Mouse (Mus musculus): ENCODE data around the gene Slc6a6. TPM values are rescaled to one million over a fixed set of nuclear protein-coding genes. Genes with fewer than 3 reads are reported as not detected.

Gene Slc6a6
- polyA plus RNA-seq, 1 experiment from 2014 or later = 47.0 TPM

DNA sequence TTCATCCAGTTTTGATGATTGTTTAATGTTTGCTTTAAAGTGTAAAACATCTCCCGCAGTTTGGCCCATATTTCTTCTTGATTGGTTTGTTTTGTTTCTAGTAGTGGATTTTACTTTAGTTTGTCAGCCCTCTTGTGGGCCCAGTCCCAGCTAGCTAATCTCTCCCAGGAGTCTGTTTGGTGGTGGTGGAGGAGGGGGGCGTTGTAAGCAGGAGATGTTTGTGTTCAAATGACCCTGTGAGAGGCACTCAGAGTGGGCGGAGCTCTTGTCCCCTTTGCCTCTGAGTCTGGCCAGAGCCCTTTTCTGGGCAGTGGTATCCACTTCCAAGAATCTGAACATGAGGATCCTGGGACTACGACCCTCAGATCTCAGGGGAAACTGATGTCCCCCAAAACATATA is 60.0 kb downstream of the Slc6a6 start:
- WGBS = 70% methylated on average over 4 of the region's 4 CpGs
- H3K36me3 ChIP-seq (replicated peaks) = peaks cover 86% of the 10 kb centered on the region
- no peak overlapping the region for H3K27ac ChIP-seq
- no peak overlapping the region for H3K4me3 ChIP-seq
- DNase-seq (ENCODE audit: extremely low spot score, low spot score) = no peak
- H3K9me3 ChIP-seq = no peaks in the 10 kb centered on the region
- H3K4me1 ChIP-seq = peaks cover 16% of the 10 kb centered on the region
- H3K27me3 ChIP-seq (ENCODE audit: poor library complexity, severe bottlenecking) = no peaks in the 10 kb centered on the region

GRCm38 (mm10) chr6:91745246-91745645 is 61.4 kb downstream of the Slc6a6 start:
- no peaks in the 10 kb centered on the region for H3K27me3 ChIP-seq (ENCODE audit: poor library complexity, severe bottlenecking)
- no peak overlapping the region for H3K27ac ChIP-seq
- no peak overlapping the region for H3K4me3 ChIP-seq
- no peaks in the 10 kb centered on the region for H3K9me3 ChIP-seq
- no peak for DNase-seq (ENCODE audit: extremely low spot score, low spot score)
- 84% methylated on average over 3 of the region's 3 CpGs for WGBS
- peaks cover 16% of the 10 kb centered on the region for H3K4me1 ChIP-seq
- H3K36me3 ChIP-seq (replicated peaks) = peaks cover 86% of the 10 kb centered on the region

DNA sequence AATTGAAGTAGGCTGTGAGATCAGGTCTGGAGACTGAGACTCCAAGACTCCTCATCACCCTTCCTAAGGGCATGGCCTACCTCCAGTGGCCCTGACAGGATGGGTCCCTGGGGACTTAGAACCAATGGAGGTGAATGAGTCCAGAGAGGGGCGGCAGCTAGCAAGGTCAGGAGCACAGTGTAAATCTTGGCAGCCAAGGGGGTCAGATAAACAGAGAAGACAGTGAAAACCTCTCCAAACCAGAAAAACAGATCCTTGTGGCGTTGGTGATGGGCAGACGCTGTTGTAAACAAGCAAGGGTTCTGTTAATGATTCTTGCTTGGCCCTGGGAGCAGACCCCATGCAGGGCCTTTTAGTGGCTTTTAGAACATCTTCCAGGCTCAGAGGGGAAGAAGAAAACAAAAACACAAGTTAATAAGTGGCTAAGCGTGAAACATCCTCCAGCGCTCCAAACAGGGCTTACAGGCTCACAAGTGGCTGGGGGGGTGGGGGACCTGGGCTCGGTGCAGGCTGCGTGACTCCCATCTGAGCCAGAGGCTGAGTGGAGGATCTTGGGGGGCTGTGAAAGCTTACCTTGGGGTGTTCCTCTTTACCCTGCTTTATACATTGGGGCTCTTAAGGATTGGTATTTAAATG is 62.2 kb downstream of the Slc6a6 start:
- H3K4me1 ChIP-seq = peaks cover 16% of the 10 kb centered on the region
- WGBS = 74% methylated on average over 7 of the region's 7 CpGs
- peaks cover 86% of the 10 kb centered on the region for H3K36me3 ChIP-seq (replicated peaks)
- no peak overlapping the region for H3K4me3 ChIP-seq
- H3K9me3 ChIP-seq = no peaks in the 10 kb centered on the region
- DNase-seq (ENCODE audit: extremely low spot score, low spot score) = no peak
- H3K27ac ChIP-seq = no peak overlapping the region
- H3K27me3 ChIP-seq (ENCODE audit: poor library complexity, severe bottlenecking) = no peaks in the 10 kb centered on the region

- WGBS = 76% methylated on average over 5 of the region's 5 CpGs
- no peak for DNase-seq (ENCODE audit: extremely low spot score, low spot score)
- Histone ChIP-seq H3K4me1 (peaks cover 16% of the 10 kb centered on the region), H3K27ac (no peak overlapping the region), H3K4me3 (no peak overlapping the region), H3K9me3 (no peaks in the 10 kb centered on the region), H3K36me3 (replicated peaks) (peaks cover 86% of the 10 kb centered on the region), H3K27me3 (ENCODE audit: poor library complexity, severe bottlenecking) (no peaks in the 10 kb centered on the region)
Observed at GRCm38 (mm10) chr6:91746776-91747175, 62.9 kb downstream of the Slc6a6 start.

DNA sequence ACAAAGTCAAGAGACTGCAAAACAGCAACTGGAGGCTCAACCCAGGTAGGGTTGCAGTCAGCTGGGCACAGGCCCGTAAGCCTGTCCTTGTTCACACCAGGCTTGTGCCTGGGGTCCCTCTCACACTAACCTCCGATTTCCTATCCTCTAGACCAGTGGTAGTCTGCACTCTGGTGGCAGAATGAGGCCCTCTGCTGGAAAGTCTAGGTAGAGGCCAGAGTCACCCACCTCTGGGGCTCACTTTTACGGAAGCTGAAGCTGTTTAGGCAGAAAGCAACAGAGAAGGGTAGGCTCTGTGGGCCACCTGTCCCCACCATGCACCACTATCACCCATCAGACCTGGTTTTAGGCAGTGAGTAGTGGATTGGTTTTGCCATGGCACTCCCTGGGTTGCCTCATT is 67.1 kb downstream of the Slc6a6 start:
- Histone ChIP-seq H3K27ac (no peak overlapping the region), H3K36me3 (replicated peaks) (peaks cover 92% of the 10 kb centered on the region), H3K27me3 (ENCODE audit: poor library complexity, severe bottlenecking) (no peaks in the 10 kb centered on the region), H3K4me1 (peaks cover 23% of the 10 kb centered on the region), H3K9me3 (no peaks in the 10 kb centered on the region), H3K4me3 (no peak overlapping the region)
- WGBS = 79% methylated on average over 3 of the region's 3 CpGs
- no peak for DNase-seq (ENCODE audit: extremely low spot score, low spot score)

DNA sequence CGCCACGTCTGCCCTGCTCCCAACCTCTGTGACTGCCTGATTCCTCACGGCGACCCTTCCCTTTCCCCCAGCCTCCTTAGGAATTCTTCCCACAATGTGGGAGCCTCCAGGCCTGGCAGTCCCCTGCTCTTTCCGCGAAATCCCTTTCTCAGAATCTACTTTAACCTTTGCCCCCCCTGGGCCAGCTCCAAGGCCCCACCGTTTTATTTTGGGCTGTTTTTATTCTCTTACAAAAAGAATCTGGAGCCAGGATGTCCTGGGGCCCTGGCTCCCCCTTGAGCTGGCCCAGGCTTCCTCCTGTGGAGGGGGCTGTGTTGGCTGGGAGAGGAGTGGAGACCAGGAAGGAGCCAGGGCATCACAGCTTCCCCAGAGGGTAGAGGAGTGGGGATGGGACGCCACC is 69.0 kb downstream of the Slc6a6 start:
- DNase-seq (ENCODE audit: extremely low spot score, low spot score) = no peak
- WGBS = 70% methylated on average over 8 of the region's 8 CpGs
- no peak overlapping the region for H3K27ac ChIP-seq
- no peak overlapping the region for H3K4me3 ChIP-seq
- no peaks in the 10 kb centered on the region for H3K9me3 ChIP-seq
- H3K36me3 ChIP-seq (replicated peaks) = peaks cover 92% of the 10 kb centered on the region
- H3K4me1 ChIP-seq = peaks cover 15% of the 10 kb centered on the region; the same call in 1 of the 2 replicates
- H3K27me3 ChIP-seq (ENCODE audit: poor library complexity, severe bottlenecking) = no peaks in the 10 kb centered on the region

GRCm38 (mm10) chr6:91754098-91754497 is 70.2 kb downstream of the Slc6a6 start:
- H3K27ac ChIP-seq = no peak overlapping the region
- whole genome bisulfite sequencing = 75% methylated on average over 6 of the region's 6 CpGs

DNA sequence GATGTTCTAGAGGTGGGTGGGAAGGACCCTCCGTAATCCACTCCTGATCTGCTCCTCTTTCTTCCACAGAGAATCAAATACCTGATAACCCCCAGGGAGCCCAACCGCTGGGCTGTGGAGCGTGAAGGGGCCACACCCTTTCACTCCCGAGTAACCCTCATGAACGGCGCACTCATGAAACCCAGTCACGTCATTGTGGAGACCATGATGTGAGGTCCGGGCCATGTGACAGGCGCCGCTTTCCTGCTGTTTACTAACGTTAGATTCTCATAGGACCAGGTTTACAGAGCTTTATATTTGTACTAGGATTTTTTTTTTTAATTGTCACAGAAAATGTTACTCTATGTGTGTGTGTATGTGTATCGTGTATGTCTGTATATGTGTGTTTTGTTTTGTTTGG is 71.0 kb downstream of the Slc6a6 start:
- Histone ChIP-seq H3K4me1 (peaks cover 15% of the 10 kb centered on the region; the same call in 1 of the 2 replicates), H3K27ac (no peak overlapping the region), H3K4me3 (no peak overlapping the region), H3K9me3 (no peaks in the 10 kb centered on the region), H3K27me3 (ENCODE audit: poor library complexity, severe bottlenecking) (no peaks in the 10 kb centered on the region), H3K36me3 (replicated peaks) (peaks cover 83% of the 10 kb centered on the region)
- WGBS = 88% methylated on average over 12 of the region's 12 CpGs
- DNase-seq (ENCODE audit: extremely low spot score, low spot score) = no peak

More at GRCm38 (mm10) chr6:91754098-91754497, 70.2 kb downstream of the Slc6a6 start:
- H3K4me1 ChIP-seq = peaks cover 15% of the 10 kb centered on the region; the same call in 1 of the 2 replicates
- no peak for DNase-seq (ENCODE audit: extremely low spot score, low spot score)
- peaks cover 86% of the 10 kb centered on the region for H3K36me3 ChIP-seq (replicated peaks)
- no peak overlapping the region for H3K4me3 ChIP-seq
- H3K9me3 ChIP-seq = no peaks in the 10 kb centered on the region
- no peaks in the 10 kb centered on the region for H3K27me3 ChIP-seq (ENCODE audit: poor library complexity, severe bottlenecking)

DNA sequence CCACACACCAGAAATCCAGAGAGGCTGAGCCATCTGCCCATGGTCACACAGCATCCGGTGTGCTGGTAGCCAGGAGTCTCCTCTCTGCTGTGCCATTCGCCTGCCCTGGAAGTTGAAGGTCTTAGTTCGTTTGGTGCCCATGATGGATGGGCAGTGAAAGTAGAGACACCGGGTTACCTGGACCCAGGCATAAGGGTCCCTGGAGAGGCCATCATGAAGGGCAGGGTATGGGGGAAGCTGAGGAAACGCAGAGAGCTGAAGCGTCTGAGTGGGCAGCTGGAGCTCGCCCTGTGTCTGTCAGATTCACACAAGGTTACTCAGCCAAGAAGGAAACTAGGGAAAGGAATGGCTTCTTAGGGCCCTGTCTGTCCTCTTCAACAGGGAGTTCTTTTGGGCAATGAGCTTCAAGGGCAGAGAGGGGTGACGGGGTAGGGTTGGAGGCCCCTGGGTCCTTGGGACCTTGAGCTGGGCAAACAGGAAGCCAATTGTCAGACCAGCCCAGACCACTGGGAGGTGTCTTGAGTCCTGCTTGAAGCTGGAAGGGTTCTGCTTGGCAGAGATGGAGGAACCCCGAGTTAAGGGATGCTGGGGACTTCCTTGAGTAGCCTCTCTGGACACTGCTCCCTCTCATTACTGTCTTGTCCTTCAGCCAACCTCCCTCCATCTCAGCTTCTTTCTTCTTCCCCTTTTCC is 78.3 kb downstream of the Slc6a6 start:
- Histone ChIP-seq H3K27ac (no peak overlapping the region), H3K4me1 (no peaks in the 10 kb centered on the region), H3K9me3 (no peaks in the 10 kb centered on the region), H3K36me3 (replicated peaks) (peaks cover 18% of the 10 kb centered on the region), H3K4me3 (no peak overlapping the region), H3K27me3 (ENCODE audit: poor library complexity, severe bottlenecking) (no peaks in the 10 kb centered on the region)
- WGBS = 79% methylated on average over 9 of the region's 9 CpGs
- no peak for DNase-seq (ENCODE audit: extremely low spot score, low spot score)

GRCm38 (mm10) chr6:91767550-91767949 is 83.7 kb downstream of the Slc6a6 start:
- WGBS = 92% methylated on average over 8 of the region's 8 CpGs
- Histone ChIP-seq H3K4me1 (no peaks in the 10 kb centered on the region), H3K27ac (no peak overlapping the region), H3K27me3 (ENCODE audit: poor library complexity, severe bottlenecking) (no peaks in the 10 kb centered on the region), H3K36me3 (replicated peaks) (no peaks in the 10 kb centered on the region), H3K4me3 (no peak overlapping the region), H3K9me3 (no peaks in the 10 kb centered on the region)
- DNase-seq (ENCODE audit: extremely low spot score, low spot score) = no peak

GRCm38 (mm10) chr6:91773951-91774350 is 90.1 kb downstream of the Slc6a6 start:
- H3K27me3 ChIP-seq (ENCODE audit: poor library complexity, severe bottlenecking) = no peaks in the 10 kb centered on the region
- H3K9me3 ChIP-seq = no peaks in the 10 kb centered on the region
- 75% methylated on average over 5 of the region's 5 CpGs for WGBS
- no peaks in the 10 kb centered on the region for H3K36me3 ChIP-seq (replicated peaks)
- no peak overlapping the region for H3K27ac ChIP-seq
- DNase-seq (ENCODE audit: extremely low spot score, low spot score) = no peak
- H3K4me3 ChIP-seq = no peak overlapping the region
- peaks cover 12% of the 10 kb centered on the region for H3K4me1 ChIP-seq

GRCm38 (mm10) chr6:91776543-91776942 is 92.7 kb downstream of the Slc6a6 start:
- no peaks in the 10 kb centered on the region for H3K27me3 ChIP-seq (ENCODE audit: poor library complexity, severe bottlenecking)
- no peaks in the 10 kb centered on the region for H3K36me3 ChIP-seq (replicated peaks)
- no peak overlapping the region for H3K4me3 ChIP-seq
- WGBS = 17% methylated on average over 9 of the region's 9 CpGs
- peak; percentile 77 for DNase-seq (ENCODE audit: extremely low spot score, low spot score)
- H3K27ac ChIP-seq = no peak overlapping the region
- peaks cover 12% of the 10 kb centered on the region for H3K4me1 ChIP-seq
- no peaks in the 10 kb centered on the region for H3K9me3 ChIP-seq

DNA sequence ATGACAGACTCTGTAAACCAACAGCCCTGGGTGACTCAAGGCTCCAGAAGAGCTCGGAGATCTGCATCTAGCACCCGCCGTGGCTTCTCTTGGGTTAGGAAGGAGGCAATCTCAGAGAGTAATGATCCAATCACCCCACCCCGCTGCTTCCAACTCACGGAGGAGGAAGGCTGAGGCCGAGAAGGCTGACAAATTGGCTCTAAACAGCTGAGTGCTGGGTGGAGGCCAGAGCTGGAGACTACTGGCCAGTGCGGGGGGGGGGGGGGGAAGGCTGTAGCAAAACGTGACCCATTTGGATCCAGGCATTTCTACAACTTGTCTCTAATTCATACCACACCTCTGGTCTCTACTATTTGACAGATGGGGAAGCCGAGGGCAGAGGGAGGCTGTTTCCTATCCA is 95.4 kb downstream of the Slc6a6 start:
- peaks cover 12% of the 10 kb centered on the region for H3K4me1 ChIP-seq
- 76% methylated on average over 9 of the region's 9 CpGs for WGBS

More for the DNA sequence above, 95.4 kb downstream of the Slc6a6 start:
- H3K4me3 ChIP-seq = no peak overlapping the region
- DNase-seq (ENCODE audit: extremely low spot score, low spot score) = no peak
- H3K27ac ChIP-seq = no peak overlapping the region
- H3K36me3 ChIP-seq (replicated peaks) = no peaks in the 10 kb centered on the region
- no peaks in the 10 kb centered on the region for H3K9me3 ChIP-seq
- H3K27me3 ChIP-seq (ENCODE audit: poor library complexity, severe bottlenecking) = no peaks in the 10 kb centered on the region

All from forebrain, embryonic 10.5 days (tissue).